Mouse (Mus musculus): ENCODE results near the gene Smc3. TPM values are rescaled to one million over a fixed set of nuclear protein-coding genes. Genes with fewer than 3 reads are reported as not detected.

Smc3 gene
- polyA plus RNA-seq, 1 experiment from 2014 or later: 74.3 TPM

- 70% methylated on average over 8 of the region's 8 CpGs for WGBS
- no peak overlapping the region for H3K27ac ChIP-seq (replicated peaks)
- H3K9me3 ChIP-seq (replicated peaks): no peaks in the 10 kb centered on the region
- no peak overlapping the region for H3K4me3 ChIP-seq
- H3K36me3 ChIP-seq: no peaks in the 10 kb centered on the region
- peaks cover 28% of the 10 kb centered on the region for H3K27me3 ChIP-seq (ENCODE audit: low read depth, poor library complexity, severe bottlenecking)
- no peak for DNase-seq (ENCODE audit: low spot score)
- H3K4me1 ChIP-seq: peaks cover 31% of the 10 kb centered on the region
These were observed 66.5 kb downstream of the Smc3 start for GRCm38 (mm10) chr19:53666708-53667107.

- Histone ChIP-seq H3K9me3 (replicated peaks) (no peaks in the 10 kb centered on the region), H3K4me1 (peaks cover 21% of the 10 kb centered on the region), H3K27me3 (ENCODE audit: low read depth, poor library complexity, severe bottlenecking) (peaks cover 49% of the 10 kb centered on the region), H3K4me3 (no peak overlapping the region), H3K27ac (replicated peaks) (no peak overlapping the region), H3K36me3 (no peaks in the 10 kb centered on the region)
- no peak for DNase-seq (ENCODE audit: low spot score)
- WGBS: 90% methylated on average over 7 of the region's 7 CpGs
These were observed 68.6 kb downstream of the Smc3 start for GRCm38 (mm10) chr19:53668821-53669220.

GRCm38 (mm10) chr19:53670625-53671141 is 70.5 kb downstream of the Smc3 start:
- H3K4me3 ChIP-seq: peak overlapping the region; percentile 4; the same call in 1 of the 2 replicates
- 39% methylated on average over 12 of the region's 12 CpGs for WGBS
- peaks cover 68% of the 10 kb centered on the region for H3K27me3 ChIP-seq (ENCODE audit: low read depth, poor library complexity, severe bottlenecking)
- no peaks in the 10 kb centered on the region for H3K9me3 ChIP-seq (replicated peaks)
- H3K27ac ChIP-seq (replicated peaks): peak overlapping the region; percentile 73
- peak; percentile 40 for DNase-seq (ENCODE audit: low spot score)
- no peaks in the 10 kb centered on the region for H3K36me3 ChIP-seq
- peaks cover 22% of the 10 kb centered on the region for H3K4me1 ChIP-seq

GRCm38 (mm10) chr19:53671432-53671831 is 71.2 kb downstream of the Smc3 start:
- Histone ChIP-seq H3K27ac (replicated peaks) (no peak overlapping the region), H3K4me3 (no peak overlapping the region), H3K9me3 (replicated peaks) (no peaks in the 10 kb centered on the region), H3K36me3 (no peaks in the 10 kb centered on the region), H3K27me3 (ENCODE audit: low read depth, poor library complexity, severe bottlenecking) (peaks cover 76% of the 10 kb centered on the region), H3K4me1 (peaks cover 29% of the 10 kb centered on the region)
- DNase-seq (ENCODE audit: low spot score): peak; percentile 25
- WGBS: 50% methylated on average over 3 of the region's 3 CpGs

GRCm38 (mm10) chr19:53674131-53674925 is 74.1 kb downstream of the Smc3 start:
- peaks cover 100% of the 10 kb centered on the region for H3K27me3 ChIP-seq (ENCODE audit: low read depth, poor library complexity, severe bottlenecking)
- WGBS: 33% methylated on average over 9 of the region's 9 CpGs

GRCm38 (mm10) chr19:53676228-53676627 is 76.0 kb downstream of the Smc3 start:
- 3% methylated on average over 26 of the region's 26 CpGs for WGBS
- H3K27me3 ChIP-seq (ENCODE audit: low read depth, poor library complexity, severe bottlenecking): peaks cover 90% of the 10 kb centered on the region

More at GRCm38 (mm10) chr19:53674131-53674925, 74.1 kb downstream of the Smc3 start:
- Histone ChIP-seq H3K27ac (replicated peaks) (no peak overlapping the region), H3K36me3 (no peaks in the 10 kb centered on the region), H3K4me3 (no peak overlapping the region), H3K9me3 (replicated peaks) (no peaks in the 10 kb centered on the region), H3K4me1 (peaks cover 46% of the 10 kb centered on the region)
- DNase-seq (ENCODE audit: low spot score): no peak

GRCm38 (mm10) chr19:53676718-53677634 is 76.8 kb downstream of the Smc3 start, which contains the start of gene Rbm20:
Rbm20 (plus strand) TSS chr19:53677306.
- H3K27me3 ChIP-seq (ENCODE audit: low read depth, poor library complexity, severe bottlenecking): peaks cover 87% of the 10 kb centered on the region
- under 1% methylated on average over 82 of the region's 82 CpGs for WGBS
- H3K27ac ChIP-seq (replicated peaks): peak within 1 kb of the TSS; percentile 79

More at GRCm38 (mm10) chr19:53676228-53676627, 76.0 kb downstream of the Smc3 start:
- Histone ChIP-seq H3K36me3 (no peaks in the 10 kb centered on the region), H3K9me3 (replicated peaks) (no peaks in the 10 kb centered on the region), H3K4me1 (peaks cover 29% of the 10 kb centered on the region), H3K27ac (replicated peaks) (no peak overlapping the region), H3K4me3 (peak overlapping the region; percentile 85)
- DNase-seq (ENCODE audit: low spot score): peak; percentile 45

GRCm38 (mm10) chr19:53679194-53679593 is 79.0 kb downstream of the Smc3 start:
- Histone ChIP-seq H3K27ac (replicated peaks) (no peak overlapping the region), H3K27me3 (ENCODE audit: low read depth, poor library complexity, severe bottlenecking) (peaks cover 85% of the 10 kb centered on the region), H3K4me3 (no peak overlapping the region), H3K4me1 (peaks cover 31% of the 10 kb centered on the region), H3K9me3 (replicated peaks) (no peaks in the 10 kb centered on the region), H3K36me3 (no peaks in the 10 kb centered on the region)
- no peak for DNase-seq (ENCODE audit: low spot score)
- 95% methylated on average over 9 of the region's 9 CpGs for WGBS

More at GRCm38 (mm10) chr19:53676718-53677634, 76.8 kb downstream of the Smc3 start, which contains the start of gene Rbm20:
- Histone ChIP-seq H3K9me3 (replicated peaks) (no peaks in the 10 kb centered on the region), H3K4me1 (peaks cover 25% of the 10 kb centered on the region), H3K36me3 (no peaks in the 10 kb centered on the region), H3K4me3 (peak within 1 kb of the TSS; percentile 85)
- DNase-seq (ENCODE audit: low spot score): peak; percentile 69

- Histone ChIP-seq H3K27ac (replicated peaks) (no peak overlapping the region), H3K27me3 (ENCODE audit: low read depth, poor library complexity, severe bottlenecking) (peaks cover 77% of the 10 kb centered on the region), H3K36me3 (no peaks in the 10 kb centered on the region), H3K9me3 (replicated peaks) (no peaks in the 10 kb centered on the region), H3K4me1 (peaks cover 31% of the 10 kb centered on the region), H3K4me3 (no peak overlapping the region)
- no peak for DNase-seq (ENCODE audit: low spot score)
- WGBS: 86% methylated on average over 7 of the region's 7 CpGs
These were observed 79.8 kb downstream of the Smc3 start for GRCm38 (mm10) chr19:53679981-53680380.

- Histone ChIP-seq H3K36me3 (no peaks in the 10 kb centered on the region), H3K27me3 (ENCODE audit: low read depth, poor library complexity, severe bottlenecking) (peaks cover 52% of the 10 kb centered on the region), H3K4me3 (no peak overlapping the region), H3K27ac (replicated peaks) (no peak overlapping the region), H3K9me3 (replicated peaks) (no peaks in the 10 kb centered on the region), H3K4me1 (peaks cover 13% of the 10 kb centered on the region)
- no peak for DNase-seq (ENCODE audit: low spot score)
- WGBS: 44% methylated on average over 8 of the region's 8 CpGs
These were observed 82.2 kb downstream of the Smc3 start for GRCm38 (mm10) chr19:53682427-53682826.

GRCm38 (mm10) chr19:53687592-53687991 is 87.4 kb downstream of the Smc3 start:
- no peak overlapping the region for H3K4me3 ChIP-seq
- no peak for DNase-seq (ENCODE audit: low spot score)
- no peaks in the 10 kb centered on the region for H3K9me3 ChIP-seq (replicated peaks)
- H3K27ac ChIP-seq (replicated peaks): no peak overlapping the region
- peaks cover 13% of the 10 kb centered on the region for H3K27me3 ChIP-seq (ENCODE audit: low read depth, poor library complexity, severe bottlenecking)
- H3K36me3 ChIP-seq: no peaks in the 10 kb centered on the region
- WGBS: 94% methylated on average over 5 of the region's 5 CpGs
- peaks cover 1% of the 10 kb centered on the region for H3K4me1 ChIP-seq

- H3K27ac ChIP-seq (replicated peaks): no peak overlapping the region
- H3K4me3 ChIP-seq: no peak overlapping the region
- H3K9me3 ChIP-seq (replicated peaks): no peaks in the 10 kb centered on the region
- H3K4me1 ChIP-seq: no peaks in the 10 kb centered on the region; the same call in 1 of the 2 replicates
- H3K27me3 ChIP-seq (ENCODE audit: low read depth, poor library complexity, severe bottlenecking): no peaks in the 10 kb centered on the region
- no peak for DNase-seq (ENCODE audit: low spot score)
- WGBS: 71% methylated on average over 10 of the region's 10 CpGs
- H3K36me3 ChIP-seq: no peaks in the 10 kb centered on the region
These were observed 90.6 kb downstream of the Smc3 start for GRCm38 (mm10) chr19:53690816-53691215.

Data from midbrain, embryonic 10.5 days (tissue).